Mouse (Mus musculus): ENCODE measurements around the gene C1qtnf6. TPM values are rescaled to one million over a fixed set of nuclear protein-coding genes. Genes with fewer than 3 reads are reported as not detected.

Gene C1qtnf6
- polyA plus RNA-seq, 1 experiment = 31.2 TPM

- H3K9me3 ChIP-seq = peaks cover 19% of the 10 kb centered on the region
- H3K4me3 ChIP-seq (replicated peaks) = no peak overlapping the region
- no peaks in the 10 kb centered on the region for H3K36me3 ChIP-seq (replicated peaks; ENCODE audit: low read length)
- H3K4me1 ChIP-seq = peaks cover 32% of the 10 kb centered on the region
- peaks cover 38% of the 10 kb centered on the region for H3K27me3 ChIP-seq (replicated peaks)
- TF ChIP-seq GATA1 (IDR thresholded peaks at IDR 0.05; ENCODE audit: borderline replicate concordance, low read length) (no peak), FLI1 (IDR thresholded peaks at IDR 0.05; ENCODE audit: low read length) (no peak)
Observed at GRCm38 (mm10) chr15:78509297-78509899, 21.8 kb downstream of the C1qtnf6 start.

- Histone ChIP-seq H3K4me3 (replicated peaks) (no peak overlapping the region), H3K27me3 (replicated peaks) (peaks cover 46% of the 10 kb centered on the region), H3K9me3 (peaks cover 28% of the 10 kb centered on the region), H3K36me3 (replicated peaks; ENCODE audit: low read length) (no peaks in the 10 kb centered on the region), H3K4me1 (peaks cover 26% of the 10 kb centered on the region)
- TF ChIP-seq FLI1 (IDR thresholded peaks at IDR 0.05; ENCODE audit: low read length) (no peak), GATA1 (IDR thresholded peaks at IDR 0.05; ENCODE audit: borderline replicate concordance, low read length) (no peak)
Observed at GRCm38 (mm10) chr15:78508443-78508842, 22.8 kb downstream of the C1qtnf6 start.

- Histone ChIP-seq H3K4me1 (peaks cover 11% of the 10 kb centered on the region), H3K4me3 (replicated peaks) (no peak overlapping the region), H3K36me3 (replicated peaks; ENCODE audit: low read length) (no peaks in the 10 kb centered on the region), H3K9me3 (peaks cover 53% of the 10 kb centered on the region), H3K27me3 (replicated peaks) (peaks cover 70% of the 10 kb centered on the region)
- TF ChIP-seq GATA1 (IDR thresholded peaks at IDR 0.05; ENCODE audit: borderline replicate concordance, low read length) = no peak
- TF ChIP-seq FLI1 (IDR thresholded peaks at IDR 0.05; ENCODE audit: low read length) = no peak
Observed at GRCm38 (mm10) chr15:78505541-78505940, 25.7 kb downstream of the C1qtnf6 start.

GRCm38 (mm10) chr15:78504816-78505215, 26.4 kb downstream of the C1qtnf6 start:
- no peak overlapping the region for H3K4me3 ChIP-seq (replicated peaks)
- peaks cover 61% of the 10 kb centered on the region for H3K9me3 ChIP-seq
- H3K36me3 ChIP-seq (replicated peaks; ENCODE audit: low read length) = no peaks in the 10 kb centered on the region
- TF ChIP-seq FLI1 (IDR thresholded peaks at IDR 0.05; ENCODE audit: low read length) (no peak), GATA1 (IDR thresholded peaks at IDR 0.05; ENCODE audit: borderline replicate concordance, low read length) (no peak)
- peaks cover 4% of the 10 kb centered on the region for H3K4me1 ChIP-seq
- peaks cover 77% of the 10 kb centered on the region for H3K27me3 ChIP-seq (replicated peaks)

- no peak for TF ChIP-seq FLI1 (IDR thresholded peaks at IDR 0.05; ENCODE audit: low read length)
- TF ChIP-seq GATA1 (IDR thresholded peaks at IDR 0.05; ENCODE audit: borderline replicate concordance, low read length) = no peak
- no peak overlapping the region for H3K4me3 ChIP-seq (replicated peaks)
- peaks cover 61% of the 10 kb centered on the region for H3K9me3 ChIP-seq
- peaks cover 85% of the 10 kb centered on the region for H3K27me3 ChIP-seq (replicated peaks)
- no peaks in the 10 kb centered on the region for H3K4me1 ChIP-seq
- no peaks in the 10 kb centered on the region for H3K36me3 ChIP-seq (replicated peaks; ENCODE audit: low read length)
Observed at GRCm38 (mm10) chr15:78504013-78504412, 27.2 kb downstream of the C1qtnf6 start.

- H3K4me3 ChIP-seq (replicated peaks) = no peak overlapping the region
- no peak for TF ChIP-seq GATA1 (IDR thresholded peaks at IDR 0.05; ENCODE audit: borderline replicate concordance, low read length)
- H3K27me3 ChIP-seq (replicated peaks) = peaks cover 91% of the 10 kb centered on the region
- H3K9me3 ChIP-seq = peaks cover 61% of the 10 kb centered on the region
- H3K4me1 ChIP-seq = peaks cover 2% of the 10 kb centered on the region; the same call in 1 of the 2 replicates
- H3K36me3 ChIP-seq (replicated peaks; ENCODE audit: low read length) = no peaks in the 10 kb centered on the region
Observed at GRCm38 (mm10) chr15:78502437-78503132, 28.6 kb downstream of the C1qtnf6 start.

- TF ChIP-seq FLI1 (IDR thresholded peaks at IDR 0.05; ENCODE audit: low read length) (no peak), GATA1 (IDR thresholded peaks at IDR 0.05; ENCODE audit: borderline replicate concordance, low read length) (no peak)
- peaks cover 90% of the 10 kb centered on the region for H3K27me3 ChIP-seq (replicated peaks)
- H3K9me3 ChIP-seq = peaks cover 2% of the 10 kb centered on the region; the same call in 1 of the 2 replicates
- H3K4me1 ChIP-seq = peaks cover 37% of the 10 kb centered on the region
- H3K4me3 ChIP-seq (replicated peaks) = no peak within 1 kb of the TSS
- H3K36me3 ChIP-seq (replicated peaks; ENCODE audit: low read length) = no peaks in the 10 kb centered on the region
Observed at GRCm38 (mm10) chr15:78494968-78495406, 36.2 kb downstream of the C1qtnf6 start, which contains the start of gene Il2rb. Gene Il2rb, minus strand, starts transcription at chr15:78495271.

GRCm38 (mm10) chr15:78493401-78494010, 37.7 kb downstream of the C1qtnf6 start:
- Histone ChIP-seq H3K9me3 (peaks cover 1% of the 10 kb centered on the region; the same call in 1 of the 2 replicates), H3K4me1 (peaks cover 37% of the 10 kb centered on the region), H3K36me3 (replicated peaks; ENCODE audit: low read length) (no peaks in the 10 kb centered on the region), H3K27me3 (replicated peaks) (peaks cover 90% of the 10 kb centered on the region), H3K4me3 (replicated peaks) (no peak overlapping the region)
- no peak for TF ChIP-seq GATA1 (IDR thresholded peaks at IDR 0.05; ENCODE audit: borderline replicate concordance, low read length)
- no peak for TF ChIP-seq FLI1 (IDR thresholded peaks at IDR 0.05; ENCODE audit: low read length)

GRCm38 (mm10) chr15:78491301-78491700, 39.9 kb downstream of the C1qtnf6 start:
- H3K4me3 ChIP-seq (replicated peaks) = no peak overlapping the region
- H3K9me3 ChIP-seq = peaks cover 7% of the 10 kb centered on the region; the same call in 1 of the 2 replicates
- TF ChIP-seq FLI1 (IDR thresholded peaks at IDR 0.05; ENCODE audit: low read length) (no peak), GATA1 (IDR thresholded peaks at IDR 0.05; ENCODE audit: borderline replicate concordance, low read length) (no peak)
- no peaks in the 10 kb centered on the region for H3K36me3 ChIP-seq (replicated peaks; ENCODE audit: low read length)
- H3K4me1 ChIP-seq = peaks cover 23% of the 10 kb centered on the region
- H3K27me3 ChIP-seq (replicated peaks) = peaks cover 89% of the 10 kb centered on the region

- Histone ChIP-seq H3K36me3 (replicated peaks; ENCODE audit: low read length) (no peaks in the 10 kb centered on the region), H3K27me3 (replicated peaks) (peaks cover 94% of the 10 kb centered on the region), H3K9me3 (peaks cover 7% of the 10 kb centered on the region; the same call in 1 of the 2 replicates), H3K4me3 (replicated peaks) (no peak overlapping the region), H3K4me1 (peaks cover 14% of the 10 kb centered on the region)
- TF ChIP-seq GATA1 (IDR thresholded peaks at IDR 0.05; ENCODE audit: borderline replicate concordance, low read length) (no peak), FLI1 (IDR thresholded peaks at IDR 0.05; ENCODE audit: low read length) (no peak)
Observed at GRCm38 (mm10) chr15:78489906-78490305, 41.3 kb downstream of the C1qtnf6 start.
